Comparison of ENCODE assay signal across 16 mouse cellular contexts in the genomic region with DNA sequence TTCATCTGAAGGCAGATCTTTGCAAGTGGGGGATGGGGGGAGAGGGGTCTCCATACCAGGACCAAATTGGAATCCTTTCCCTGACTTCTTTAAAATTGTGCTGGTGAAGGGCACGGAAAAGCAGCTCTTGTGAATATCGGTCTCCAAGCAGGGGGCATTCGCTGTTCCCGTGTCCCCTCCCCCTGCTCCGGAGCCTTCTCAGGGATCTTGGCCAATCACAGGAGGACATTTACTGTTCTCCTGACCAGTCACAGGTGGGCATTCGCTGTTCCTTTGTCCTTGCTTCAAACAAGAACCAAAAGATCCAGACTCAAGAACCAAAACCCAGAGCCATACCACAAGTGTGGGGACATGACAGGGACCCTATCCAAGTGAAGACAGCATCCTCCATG. TPM values are rescaled to one million over a fixed set of nuclear protein-coding genes. Genes with fewer than 3 reads are reported as not detected.
A peak's percentile ranks its signal among the peaks of the same experiment; 100 is the strongest.
DNase-seq lines count a peak whose midpoint lies in the region; ATAC-seq lines count a peak whose summit lies in the region.
"Had no signal": no experiment of that assay in that cellular context is flagged by ENCODE, and none has a peak within 500 bp of the region (broad histone marks: within the 10 kb centered on the region; RNA-seq: fewer than 3 reads in every experiment).

No protein-coding gene starts in this region.

- peak; percentile 61 for DNase-seq in heart, embryonic 10.5 days (ENCODE audit: low spot score)
- peak; percentile 38 to 67 for DNase-seq in left cerebral cortex, postnatal 10 days (ENCODE audit: extremely low spot score in 1 of 2, low spot score in 2 of 2)
- no peak for DNase-seq in left cerebral cortex, adult 9 months (ENCODE audit: low spot score in 2 of 2)
- DNase-seq in cerebellum, adult 9-10 months: peak; percentile 90
- DNase-seq in left cerebral cortex, postnatal 4 days: peak; percentile 71
- no peak for DNase-seq in urinary bladder, adult 2 months (ENCODE audit: low spot score)

- H3K27me3 ChIP-seq in heart, embryonic 10.5 days (ENCODE audit: insufficient read depth, poor library complexity, severe bottlenecking): peaks cover 9% of the 10 kb centered on the region; the same call in 1 of the 2 replicates
- H3K27me3 ChIP-seq in heart, embryonic 12.5 days (replicated peaks): peaks cover 20% of the 10 kb centered on the region
- no peaks in the 10 kb centered on the region for H3K27me3 ChIP-seq in forebrain, embryonic 15.5 days
- H3K27me3 ChIP-seq: hindbrain, embryonic 15.5 days had no signal

- H3K4me3 ChIP-seq in heart, embryonic 10.5 days: no peak overlapping the region
- no peak overlapping the region for H3K4me3 ChIP-seq in heart, embryonic 12.5 days
- no peak overlapping the region for H3K4me3 ChIP-seq in forebrain, embryonic 15.5 days
- H3K4me3 ChIP-seq: hindbrain, embryonic 15.5 days; neural tube, embryonic 15.5 days had no signal

- intact Hi-C loops in left cerebral cortex, postnatal 10 days (cut with DNase I): no loop called here
- intact Hi-C loops in left cerebral cortex, postnatal 4 days (cut with DNase I): loop anchor here (10.0 kb wide), 1 partner anchor 222 kb away; a partner anchor contains a TSS

- no peak overlapping the region for H3K4me2 ChIP-seq in heart, embryonic 12.5 days
- H3K4me2 ChIP-seq in forebrain, embryonic 15.5 days (replicated peaks): no peak overlapping the region
- H3K4me2 ChIP-seq: hindbrain, embryonic 15.5 days; neural tube, embryonic 15.5 days had no signal

- no peak for ATAC-seq in heart, embryonic 12.5 days (ENCODE audit: insufficient number of reproducible peaks, low FRiP score)
- no peak for ATAC-seq in forebrain, embryonic 15.5 days (replicated peaks)

- no peaks in the 10 kb centered on the region for H3K4me1 ChIP-seq in heart, embryonic 10.5 days
- no peaks in the 10 kb centered on the region; the same call in 1 of the 2 replicates for H3K4me1 ChIP-seq in heart, embryonic 12.5 days (replicated peaks)
- 0 out of 2 replicates have a peak, but pooled peaks cover 7% of the 10 kb centered on the region for H3K4me1 ChIP-seq in forebrain, embryonic 15.5 days
- H3K4me1 ChIP-seq: hindbrain, embryonic 15.5 days had no signal

- no peak overlapping the region for H3K27ac ChIP-seq in heart, embryonic 10.5 days
- no peak overlapping the region for H3K27ac ChIP-seq in heart, embryonic 12.5 days (ENCODE audit: poor library complexity, severe bottlenecking)
- no peak overlapping the region for H3K27ac ChIP-seq in forebrain, embryonic 15.5 days (replicated peaks)
- H3K27ac ChIP-seq: hindbrain, embryonic 15.5 days; neural tube, embryonic 15.5 days had no signal

- no peak overlapping the region for H3K9ac ChIP-seq in heart, embryonic 12.5 days
- H3K9ac ChIP-seq in forebrain, embryonic 15.5 days (replicated peaks): no peak overlapping the region
- H3K9ac ChIP-seq: hindbrain, embryonic 15.5 days; neural tube, embryonic 15.5 days had no signal

- WGBS in heart, embryonic 10.5 days: 19% methylated on average over 6 of the region's 6 CpGs
- WGBS in heart, embryonic 12.5 days: 27% methylated on average over 6 of the region's 6 CpGs
- 8% methylated on average over 6 of the region's 6 CpGs for WGBS in forebrain, embryonic 15.5 days

- no peaks in the 10 kb centered on the region for H3K9me3 ChIP-seq in heart, embryonic 10.5 days
- no peaks in the 10 kb centered on the region for H3K9me3 ChIP-seq in heart, embryonic 12.5 days (replicated peaks)
- H3K9me3 ChIP-seq in forebrain, embryonic 15.5 days: no peaks in the 10 kb centered on the region
- H3K9me3 ChIP-seq: hindbrain, embryonic 15.5 days; neural tube, embryonic 15.5 days had no signal

- H3K36me3 ChIP-seq in heart, embryonic 10.5 days: no peaks in the 10 kb centered on the region
- no peaks in the 10 kb centered on the region for H3K36me3 ChIP-seq in heart, embryonic 12.5 days
- H3K36me3 ChIP-seq in forebrain, embryonic 15.5 days: no peaks in the 10 kb centered on the region
- H3K36me3 ChIP-seq: hindbrain, embryonic 15.5 days; neural tube, embryonic 15.5 days had no signal

RNA-seq across cellular contexts. Expression of a gene that starts 25.9 kb away (rescaled TPM):
- not detected in 2 replicates for polyA plus RNA-seq in heart, embryonic 10.5 days (2016; fragmentation: Nextera tagmentation; extraction: Ambion mirVana)
- not detected in 2 replicates for polyA plus RNA-seq in heart, embryonic 12.5 days (2016; fragmentation: Nextera tagmentation; extraction: Ambion mirVana)
- total RNA-seq in left cerebral cortex, postnatal 10 days (2021): under 1 TPM; 0.47 to 0.49 TPM
- total RNA-seq in left cerebral cortex, postnatal 4 days (2021): under 1 TPM; 0.18 TPM
- polyA plus RNA-seq in forebrain, embryonic 15.5 days (2015; fragmentation: Nextera tagmentation; extraction: Ambion mirVana): 0.18 and 0.24 TPM in 2 replicates
- not detected in 2 replicates for polyA plus RNA-seq in urinary bladder, adult 2 months (2012; rRNA removed)
- total RNA-seq: common myeloid progenitor, adult 5-6 weeks; heart, postnatal 10 days; liver, adult 2 months had no signal
- polyA plus RNA-seq: gonadal fat pad, adult 2 months; liver, adult 2 months; lung, embryonic 16.5 days; thymus, adult 2 months had no signal

Comparison
In these comparisons a context has a peak if more than half of its experiments do, and no peak if none do; other contexts are left out.
1. DNase-seq: peak in heart, embryonic 10.5 days (single experiment), left cerebral cortex, postnatal 10 days (2 of 2), cerebellum, adult 9-10 months (single experiment) and left cerebral cortex, postnatal 4 days (single experiment); none in left cerebral cortex, adult 9 months (0 of 2) and urinary bladder, adult 2 months (single experiment).